Mouse (Mus musculus): ENCODE data around the gene Supt4a. TPM values are rescaled to one million over a fixed set of nuclear protein-coding genes. Genes with fewer than 3 reads are reported as not detected.

Supt4a gene
- total and polyA plus RNA-seq, 3 experiments = 15.4 to 155 (median 64.1) TPM

- Histone ChIP-seq H3K36me3 (replicated peaks) (peaks cover 38% of the 10 kb centered on the region), H3K9me3 (replicated peaks) (no peaks in the 10 kb centered on the region), H3K4me1 (ENCODE audit: insufficient read depth, low read depth, low read length) (peaks cover 87% of the 10 kb centered on the region), H3K4me3 (ENCODE audit: low read depth, low read length) (peak overlapping the region; percentile 70), H3K27me3 (ENCODE audit: insufficient read depth, low read length) (no peaks in the 10 kb centered on the region)
- ATAC-seq (ENCODE audit: extremely low read depth, insufficient number of reproducible peaks, low FRiP score, poor library complexity, severe bottlenecking) (peak; percentile 25), DNase-seq (ENCODE audit: low spot score) (peak; percentile 66)
- TF ChIP-seq TAL1 (conservative IDR thresholded peaks at IDR 0.05; ENCODE audit: low read depth, low read length) (no peak), POLR2AphosphoS5 (IDR thresholded peaks at IDR 0.05; ENCODE audit: insufficient replicate concordance, low read depth, low read length) (peak; percentile 71; the same call in 1 of the 2 replicates)
These were observed 11.1 kb downstream of the Supt4a start for GRCm38 (mm10) chr11:87748132-87749119.

DNA sequence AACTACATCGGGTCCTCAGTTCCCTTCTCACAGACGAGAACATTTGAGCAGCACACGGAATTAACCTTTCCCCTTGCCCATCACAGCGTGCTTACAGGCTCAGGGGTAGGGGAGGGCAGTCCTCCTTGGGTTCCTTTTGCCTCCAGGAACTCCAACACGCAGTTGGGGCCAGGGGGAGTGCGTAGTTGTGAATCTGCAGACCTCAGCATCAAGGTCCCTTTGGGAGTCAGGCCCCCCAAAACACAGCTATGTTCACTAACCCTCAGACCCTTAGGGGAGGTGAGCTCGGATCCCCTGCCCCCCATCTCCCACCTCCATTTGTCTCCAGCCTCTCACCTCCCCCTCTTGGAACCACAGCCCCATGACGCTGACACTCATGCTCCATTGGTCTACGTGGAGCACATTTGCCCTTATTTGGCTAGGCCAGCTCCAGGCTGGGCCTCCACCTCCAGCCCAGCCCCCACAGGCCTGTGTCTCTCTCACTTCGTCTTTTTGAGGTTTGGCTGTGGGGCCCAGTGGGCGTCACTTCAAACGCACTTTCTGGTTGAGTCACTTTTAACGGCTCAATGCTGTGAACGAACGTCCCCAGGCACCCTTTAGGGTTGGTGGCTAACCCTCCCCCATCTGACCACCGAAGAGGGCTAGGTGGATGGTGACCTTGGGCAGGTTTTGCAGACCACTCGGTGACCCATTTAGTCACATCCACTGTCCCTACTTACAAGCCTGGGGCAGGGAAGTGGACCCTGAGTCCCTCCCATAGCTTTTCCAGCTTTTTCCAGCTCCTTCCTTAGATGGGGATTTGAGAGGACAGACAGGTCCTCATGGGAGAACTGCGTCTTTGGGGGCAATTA is 12.1 kb downstream of the Supt4a start:
- Histone ChIP-seq H3K27me3 (ENCODE audit: insufficient read depth, low read length) (no peaks in the 10 kb centered on the region), H3K9me3 (replicated peaks) (no peaks in the 10 kb centered on the region), H3K4me3 (ENCODE audit: low read depth, low read length) (peak overlapping the region; percentile 70), H3K4me1 (ENCODE audit: insufficient read depth, low read depth, low read length) (peaks cover 91% of the 10 kb centered on the region), H3K36me3 (replicated peaks) (peaks cover 28% of the 10 kb centered on the region)
- no peak for TF ChIP-seq TAL1 (conservative IDR thresholded peaks at IDR 0.05; ENCODE audit: low read depth, low read length)
- DNase-seq (ENCODE audit: low spot score) (peak; percentile 81), ATAC-seq (ENCODE audit: extremely low read depth, insufficient number of reproducible peaks, low FRiP score, poor library complexity, severe bottlenecking) (peak; percentile 76)

- ATAC-seq (ENCODE audit: extremely low read depth, insufficient number of reproducible peaks, low FRiP score, poor library complexity, severe bottlenecking) (no peak), DNase-seq (ENCODE audit: low spot score) (no peak)
- Histone ChIP-seq H3K9me3 (replicated peaks) (no peaks in the 10 kb centered on the region), H3K4me3 (ENCODE audit: low read depth, low read length) (peak overlapping the region; percentile 70), H3K4me1 (ENCODE audit: insufficient read depth, low read depth, low read length) (peaks cover 89% of the 10 kb centered on the region), H3K36me3 (replicated peaks) (peaks cover 22% of the 10 kb centered on the region), H3K27me3 (ENCODE audit: insufficient read depth, low read length) (no peaks in the 10 kb centered on the region)
- no peak; the same call in 1 of the 2 replicates for TF ChIP-seq POLR2AphosphoS5 (IDR thresholded peaks at IDR 0.05; ENCODE audit: insufficient replicate concordance, low read depth, low read length)
- TF ChIP-seq GATA2 (IDR thresholded peaks at IDR 0.05; ENCODE audit: borderline replicate concordance, low read depth, low read length) = no peak
- TF ChIP-seq TAL1 (conservative IDR thresholded peaks at IDR 0.05; ENCODE audit: low read depth, low read length) = peak; percentile 89
These were observed 12.7 kb downstream of the Supt4a start for GRCm38 (mm10) chr11:87750043-87750421.

GRCm38 (mm10) chr11:87750521-87750920 is 13.2 kb downstream of the Supt4a start:
- ATAC-seq (ENCODE audit: extremely low read depth, insufficient number of reproducible peaks, low FRiP score, poor library complexity, severe bottlenecking) (no peak), DNase-seq (ENCODE audit: low spot score) (no peak)
- H3K36me3 ChIP-seq (replicated peaks) = peaks cover 17% of the 10 kb centered on the region
- no peak for TF ChIP-seq CTCF (IDR thresholded peaks at IDR 0.05; ENCODE audit: low read depth, low read length)
- TF ChIP-seq TAL1 (conservative IDR thresholded peaks at IDR 0.05; ENCODE audit: low read depth, low read length) = no peak
- no peak for TF ChIP-seq GATA2 (IDR thresholded peaks at IDR 0.05; ENCODE audit: borderline replicate concordance, low read depth, low read length)
- no peak; the same call in 1 of the 2 replicates for TF ChIP-seq POLR2AphosphoS5 (IDR thresholded peaks at IDR 0.05; ENCODE audit: insufficient replicate concordance, low read depth, low read length)
- no peak for TF ChIP-seq GATA1 (IDR thresholded peaks at IDR 0.05; ENCODE audit: borderline replicate concordance, low read length)
- peaks cover 84% of the 10 kb centered on the region for H3K4me1 ChIP-seq (ENCODE audit: insufficient read depth, low read depth, low read length)
- H3K4me3 ChIP-seq (ENCODE audit: low read depth, low read length) = peak overlapping the region; percentile 70
- no peaks in the 10 kb centered on the region for H3K9me3 ChIP-seq (replicated peaks)
- H3K27me3 ChIP-seq (ENCODE audit: insufficient read depth, low read length) = no peaks in the 10 kb centered on the region

DNA sequence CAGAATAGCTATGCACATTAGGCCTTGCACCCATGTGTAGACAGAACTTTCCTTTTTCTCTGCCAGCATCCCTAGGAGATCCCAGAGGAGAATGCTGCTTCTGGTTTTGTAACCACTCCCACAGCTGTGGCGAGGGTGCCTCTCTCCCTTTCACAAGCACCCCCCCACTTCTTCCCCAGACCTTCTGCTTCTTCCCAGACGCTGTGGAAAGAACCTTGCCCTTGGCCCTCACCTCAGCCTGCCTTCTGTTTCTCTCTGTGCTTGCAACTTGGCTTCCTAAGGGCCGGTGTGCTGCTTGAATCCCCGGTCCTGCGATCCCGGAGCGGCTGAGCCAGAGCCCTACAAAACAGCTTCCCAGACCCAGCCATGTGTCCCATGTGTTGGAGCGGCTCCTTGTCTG is 13.7 kb downstream of the Supt4a start:
- no peaks in the 10 kb centered on the region for H3K27me3 ChIP-seq (ENCODE audit: insufficient read depth, low read length)
- peaks cover 80% of the 10 kb centered on the region for H3K4me1 ChIP-seq (ENCODE audit: insufficient read depth, low read depth, low read length)
- DNase-seq (ENCODE audit: low spot score) (no peak), ATAC-seq (ENCODE audit: extremely low read depth, insufficient number of reproducible peaks, low FRiP score, poor library complexity, severe bottlenecking) (no peak)
- H3K9me3 ChIP-seq (replicated peaks) = no peaks in the 10 kb centered on the region
- TF ChIP-seq TAL1 (conservative IDR thresholded peaks at IDR 0.05; ENCODE audit: low read depth, low read length) (no peak), GATA2 (IDR thresholded peaks at IDR 0.05; ENCODE audit: borderline replicate concordance, low read depth, low read length) (no peak), CTCF (IDR thresholded peaks at IDR 0.05; ENCODE audit: low read depth, low read length) (no peak), POLR2AphosphoS5 (IDR thresholded peaks at IDR 0.05; ENCODE audit: insufficient replicate concordance, low read depth, low read length) (no peak; the same call in 1 of the 2 replicates), GATA1 (IDR thresholded peaks at IDR 0.05; ENCODE audit: borderline replicate concordance, low read length) (no peak)
- peaks cover 12% of the 10 kb centered on the region for H3K36me3 ChIP-seq (replicated peaks)
- peak overlapping the region; percentile 72 for H3K4me3 ChIP-seq (ENCODE audit: low read depth, low read length)

DNA sequence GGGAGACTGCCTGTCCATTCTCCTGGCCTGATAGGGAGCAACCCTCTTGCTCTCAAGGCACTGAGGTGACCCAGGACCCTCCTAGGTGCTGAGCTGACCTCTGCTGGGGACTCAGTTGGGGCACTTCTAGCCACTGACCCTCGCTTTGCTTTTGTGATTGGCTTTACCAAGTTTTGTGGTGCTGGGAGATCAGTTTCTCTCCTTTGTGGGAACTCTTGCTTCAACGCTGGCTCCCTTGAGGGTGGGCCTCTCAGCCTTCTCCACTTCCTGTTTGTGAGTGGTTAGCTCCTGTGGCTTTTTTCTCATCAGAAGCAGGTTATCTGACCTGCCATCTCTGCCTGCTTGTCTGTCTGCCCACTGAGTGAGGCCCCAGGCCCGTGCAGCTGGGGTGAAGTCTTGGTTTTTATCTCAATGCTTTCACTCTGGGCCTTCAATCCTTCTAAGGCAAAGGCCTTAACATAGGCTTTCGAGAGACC is 14.2 kb downstream of the Supt4a start:
- TF ChIP-seq POLR2AphosphoS5 (IDR thresholded peaks at IDR 0.05; ENCODE audit: insufficient replicate concordance, low read depth, low read length) (no peak; the same call in 1 of the 2 replicates), CTCF (IDR thresholded peaks at IDR 0.05; ENCODE audit: low read depth, low read length) (no peak), GATA2 (IDR thresholded peaks at IDR 0.05; ENCODE audit: borderline replicate concordance, low read depth, low read length) (peak; percentile 91; the same call in 1 of the 2 replicates), GATA1 (IDR thresholded peaks at IDR 0.05; ENCODE audit: borderline replicate concordance, low read length) (no peak), TAL1 (conservative IDR thresholded peaks at IDR 0.05; ENCODE audit: low read depth, low read length) (peak; percentile 55)
- Histone ChIP-seq H3K36me3 (replicated peaks) (peaks cover 12% of the 10 kb centered on the region), H3K4me1 (ENCODE audit: insufficient read depth, low read depth, low read length) (peaks cover 76% of the 10 kb centered on the region), H3K9me3 (replicated peaks) (no peaks in the 10 kb centered on the region), H3K4me3 (ENCODE audit: low read depth, low read length) (peak overlapping the region; percentile 72), H3K27me3 (ENCODE audit: insufficient read depth, low read length) (no peaks in the 10 kb centered on the region)
- peak; percentile 22 for ATAC-seq (ENCODE audit: extremely low read depth, insufficient number of reproducible peaks, low FRiP score, poor library complexity, severe bottlenecking)
- DNase-seq (ENCODE audit: low spot score) = peak; percentile 70
